Mouse (Mus musculus) E14TG2a.4 (cell line): ENCODE measurements at regions not wholly inside any gene's neighbourhood (a gene's known extent, or its start where the extent isn't known, plus 50 kb on each side); places are given as distances from the start of the nearest gene placed in this dataset.

Source experiments
- H3K27me3 ChIP-seq: 2 replicates; pipeline ENCODE4 v1.6.1; 2014; ENCODE audit warnings: low read length, control low read depth; ENCODE audit not compliant: insufficient read depth
- H3K36me3 ChIP-seq: 2 replicates; pipeline ENCODE4 v1.6.1; 2014; ENCODE audit warnings: low read length, control low read depth; ENCODE audit not compliant: insufficient read depth
- H3K4me1 ChIP-seq: replicated peaks from 2 replicates; pipeline ENCODE4 v1.6.1; 2014; ENCODE audit warnings: low read depth, low read length, control low read depth
- H3K4me3 ChIP-seq: replicated peaks from 2 replicates; pipeline ENCODE4 v1.5.1; 2014; ENCODE audit warnings: mild to moderate bottlenecking, low read length
- H3K9me3 ChIP-seq: 2 replicates; pipeline ENCODE4 v1.6.1; 2014; ENCODE audit warnings: low read length, control low read depth
- CTCF ChIP-seq: conservative IDR thresholded peaks from 2 replicates; pipeline ENCODE4 v1.5.1; 2014; ENCODE audit warnings: low read length
- NANOG ChIP-seq: IDR thresholded peaks from 2 replicates; pipeline ENCODE4 v1.6.1; 2014; ENCODE audit warnings: borderline replicate concordance, low read length, mixed read lengths
- POU5F1 ChIP-seq: IDR thresholded peaks from 2 replicates; pipeline ENCODE4 v1.6.1; 2014; ENCODE audit warnings: low read length, borderline replicate concordance

GRCm38 (mm10) chr4:71840774-71841146, 83.0 kb upstream of the Gm11232 start:
- H3K36me3 ChIP-seq = no peaks in the 10 kb centered on the region

DNA sequence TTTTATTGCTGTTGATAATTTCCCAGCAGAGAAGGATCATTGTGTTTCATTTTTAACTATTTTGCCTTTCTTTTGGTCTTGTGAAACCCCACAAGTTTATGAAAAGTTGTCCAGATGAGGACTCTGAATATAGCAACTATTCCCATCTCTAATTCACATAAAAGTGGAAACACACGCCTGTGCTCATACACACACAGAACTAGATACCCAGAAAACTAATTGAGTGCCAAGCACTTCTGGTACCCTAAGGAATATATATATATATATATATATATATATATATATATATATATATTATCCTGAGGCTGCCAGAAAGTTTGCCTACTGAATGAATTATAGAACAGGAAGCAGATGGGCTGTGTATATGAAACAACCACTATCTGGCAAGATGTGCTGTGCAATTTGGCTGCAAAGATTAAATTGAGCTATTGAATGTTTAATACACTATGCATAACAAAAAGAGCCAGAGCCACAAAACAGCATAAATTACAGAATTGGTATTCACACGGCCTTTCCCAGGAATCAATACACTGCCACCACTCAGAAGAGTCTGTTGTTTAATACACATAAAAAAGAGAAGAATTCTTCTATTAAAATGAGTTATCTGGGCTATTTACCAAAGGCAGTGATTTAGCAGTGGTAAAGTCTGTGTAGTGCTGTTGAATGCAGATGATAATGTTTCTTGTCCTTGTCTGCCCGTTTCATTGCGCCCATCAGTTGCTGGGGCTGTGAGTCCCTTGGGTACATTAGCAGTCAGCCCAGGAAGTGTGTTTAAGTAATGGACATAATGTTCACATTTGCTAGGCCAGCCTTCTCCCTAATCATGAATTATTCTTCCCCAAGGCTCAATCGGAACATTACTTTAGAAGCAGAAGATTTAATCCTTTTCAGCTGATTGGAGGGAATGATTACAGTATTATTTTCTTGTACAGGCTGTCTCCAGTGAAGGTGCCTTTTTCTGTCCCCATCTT, 82.3 kb upstream of the Gm11232 start:
- no peaks in the 10 kb centered on the region for H3K36me3 ChIP-seq
- H3K27me3 ChIP-seq = no peaks in the 10 kb centered on the region
- H3K4me3 ChIP-seq = no peak overlapping the region
- TF ChIP-seq POU5F1 = no peak
- no peak for TF ChIP-seq NANOG
- TF ChIP-seq CTCF = no peak
- H3K4me1 ChIP-seq = no peaks in the 10 kb centered on the region
- H3K9me3 ChIP-seq = peaks cover under 1% of the 10 kb centered on the region; the same call in 1 of the 2 replicates

More at GRCm38 (mm10) chr4:71840774-71841146, 83.0 kb upstream of the Gm11232 start:
- Histone ChIP-seq H3K4me3 (no peak overlapping the region), H3K4me1 (no peaks in the 10 kb centered on the region), H3K27me3 (no peaks in the 10 kb centered on the region), H3K9me3 (no peaks in the 10 kb centered on the region)
- no peak for TF ChIP-seq CTCF
- no peak for TF ChIP-seq NANOG
- TF ChIP-seq POU5F1 = no peak

GRCm38 (mm10) chr4:71839134-71839802, 81.5 kb upstream of the Gm11232 start:
- no peaks in the 10 kb centered on the region for H3K27me3 ChIP-seq
- no peak for TF ChIP-seq POU5F1
- no peak for TF ChIP-seq CTCF
- no peak for TF ChIP-seq NANOG
- no peaks in the 10 kb centered on the region for H3K36me3 ChIP-seq
- H3K4me1 ChIP-seq = no peaks in the 10 kb centered on the region
- no peak overlapping the region for H3K4me3 ChIP-seq
- peaks cover 7% of the 10 kb centered on the region for H3K9me3 ChIP-seq

DNA sequence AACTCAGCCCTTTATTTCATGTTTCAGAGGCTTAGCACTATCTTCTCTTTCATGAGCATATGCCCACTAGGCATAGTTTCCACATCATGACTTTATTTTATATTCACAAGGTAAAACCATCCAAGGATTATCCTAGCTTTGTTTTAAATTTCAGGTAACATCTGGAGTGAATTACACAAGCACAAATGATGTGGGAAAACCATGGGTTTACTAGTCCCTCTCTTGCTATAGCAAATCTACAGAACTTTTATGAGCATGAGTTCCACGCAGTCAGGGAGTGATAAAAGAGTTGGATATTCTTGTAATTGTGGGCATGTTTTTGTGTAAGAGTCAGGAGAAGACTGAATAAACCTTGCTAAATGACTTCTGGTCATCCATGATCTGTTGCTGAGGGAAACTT, 78.0 kb upstream of the Gm11232 start:
- Histone ChIP-seq H3K4me3 (no peak overlapping the region), H3K36me3 (no peaks in the 10 kb centered on the region), H3K9me3 (peaks cover 8% of the 10 kb centered on the region), H3K27me3 (no peaks in the 10 kb centered on the region), H3K4me1 (no peaks in the 10 kb centered on the region)
- TF ChIP-seq NANOG (no peak), CTCF (no peak), POU5F1 (no peak)

DNA sequence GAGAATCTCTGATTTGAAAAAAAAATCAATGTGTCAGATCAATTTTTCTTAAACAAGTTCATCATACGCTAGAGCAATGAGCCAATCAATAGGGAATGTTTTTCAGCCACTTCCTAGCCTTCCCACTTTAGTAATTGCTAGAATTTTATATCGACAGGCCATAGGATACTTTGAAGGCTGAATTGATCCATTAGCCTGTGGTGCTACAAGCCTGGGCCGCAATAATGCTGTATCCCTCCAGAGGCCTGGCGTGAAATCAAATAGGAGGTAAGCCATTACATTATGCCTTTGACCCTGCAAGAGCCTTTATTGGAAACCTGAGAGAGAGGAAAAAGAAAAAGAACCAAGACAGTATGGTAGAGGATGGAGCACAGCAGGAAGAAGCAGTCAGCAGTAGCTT, 53.7 kb upstream of the Gm11232 start:
- no peak overlapping the region for H3K4me3 ChIP-seq
- peaks cover 13% of the 10 kb centered on the region for H3K9me3 ChIP-seq
- H3K36me3 ChIP-seq = no peaks in the 10 kb centered on the region
- TF ChIP-seq CTCF (no peak), NANOG (no peak), POU5F1 (no peak)
- no peaks in the 10 kb centered on the region for H3K4me1 ChIP-seq
- no peaks in the 10 kb centered on the region for H3K27me3 ChIP-seq

GRCm38 (mm10) chr4:71808271-71808670, 50.5 kb upstream of the Gm11232 start:
- H3K4me3 ChIP-seq = no peak overlapping the region
- TF ChIP-seq NANOG (no peak), POU5F1 (no peak), CTCF (no peak)
- H3K27me3 ChIP-seq = no peaks in the 10 kb centered on the region
- no peaks in the 10 kb centered on the region for H3K4me1 ChIP-seq
- no peaks in the 10 kb centered on the region for H3K36me3 ChIP-seq
- peaks cover 13% of the 10 kb centered on the region for H3K9me3 ChIP-seq
